Mouse (Mus musculus) bone marrow, adult 2 months (tissue): Measurements from ENCODE around the gene Esrrb.

Experiments used
- CTCF ChIP-seq: fragments of 200-500 bp; IDR thresholded peaks from 2 replicates; pipeline ENCODE4 v1.5.1; 2011; ENCODE audit warnings: low read length, control low read depth; ENCODE audit not compliant: control insufficient read depth, insufficient read depth
- POLR2A ChIP-seq: fragments of 200-500 bp; IDR thresholded peaks from 2 replicates; pipeline ENCODE4 v1.6.1; 2011; ENCODE audit warnings: low read depth, mild to moderate bottlenecking, control low read depth, low read length, borderline replicate concordance; ENCODE audit not compliant: control insufficient read depth

DNA sequence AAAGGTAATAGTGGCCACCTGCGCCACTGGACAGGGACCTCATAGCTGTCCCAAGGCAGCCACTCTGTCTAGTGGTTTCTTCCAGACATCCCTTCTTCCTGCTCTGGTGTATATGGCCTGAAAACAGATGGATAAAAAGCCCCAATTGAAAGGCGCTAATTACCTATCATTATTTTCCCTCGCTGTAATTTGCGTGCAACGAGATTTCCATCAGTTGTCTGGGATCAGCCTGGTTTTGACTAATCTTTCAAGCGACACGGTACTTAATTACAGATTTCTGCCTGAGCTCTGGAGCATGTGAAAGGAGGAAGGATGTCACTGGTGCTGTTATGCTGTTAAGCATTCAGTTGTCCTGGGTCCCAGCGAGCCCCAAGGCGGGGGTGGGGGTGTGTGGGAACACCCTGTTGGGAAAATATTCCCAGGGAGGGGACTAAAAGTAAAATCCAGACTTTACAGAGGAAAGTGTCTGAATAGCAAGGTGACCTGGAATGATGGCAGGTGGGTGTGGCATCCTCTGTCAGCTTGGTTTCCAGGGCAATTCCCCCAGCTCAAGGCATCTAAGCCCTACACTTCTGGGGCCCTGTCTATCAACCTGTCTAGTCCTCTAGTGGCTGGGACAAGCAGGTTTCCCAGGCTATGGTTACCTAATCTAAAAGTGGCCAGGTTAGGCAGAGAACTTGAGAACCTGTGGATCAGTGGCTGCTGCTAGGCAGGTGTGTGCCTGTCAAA lies 102.0 kb downstream of the Esrrb start:
- no peak for TF ChIP-seq CTCF
- no peak for TF ChIP-seq POLR2A
